Mouse (Mus musculus) 3T3-L1 (cell line): Measurements from ENCODE around the gene H2al1j.
"Not testable (repeated sequence)": the region's sequence is repeated elsewhere in the genome, so short reads cannot be mapped to it uniquely, and the experiment has no call there.

Source experiments
- DNase-seq: peaks from one replicate; pipeline ENCODE4 v3.0.0-alpha.2; 2015; ENCODE audit warnings: low read depth, low spot score

The H2al1j gene

GRCm38 (mm10) chrX:11327522-11327921 is at the start of gene H2al1j:
TSS of gene H2al1j (plus strand) at chrX:11327822.
- not testable (repeated sequence) for DNase-seq

- DNase-seq: no peak
Measured at GRCm38 (mm10) chrX:11280741-11281140, 46.9 kb upstream of the H2al1j start.

GRCm38 (mm10) chrX:11288306-11288882 is 39.2 kb upstream of the H2al1j start:
- no peak for DNase-seq

- peak; percentile 2 for DNase-seq
Measured at GRCm38 (mm10) chrX:11289244-11289643, 38.4 kb upstream of the H2al1j start.

- DNase-seq: not testable (repeated sequence)
Measured at GRCm38 (mm10) chrX:11298957-11299356, 28.7 kb upstream of the H2al1j start, which contains the start of gene H2al1a. TSS of gene H2al1a (plus strand) at chrX:11299257.

- DNase-seq: not testable (repeated sequence)
Measured at GRCm38 (mm10) chrX:11302132-11302531, 25.5 kb upstream of the H2al1j start, which contains the start of gene H2al1b. TSS of gene H2al1b (plus strand) at chrX:11302432.

GRCm38 (mm10) chrX:11305355-11305754 is 22.3 kb upstream of the H2al1j start, which contains the start of gene H2al1c:
TSS of gene H2al1c (plus strand) at chrX:11305655.
- not testable (repeated sequence) for DNase-seq

GRCm38 (mm10) chrX:11308524-11308923 is 19.1 kb upstream of the H2al1j start, which contains the start of gene H2al1d:
TSS of gene H2al1d (plus strand) at chrX:11308824.
- not testable (repeated sequence) for DNase-seq

GRCm38 (mm10) chrX:11311634-11312033 is 16.0 kb upstream of the H2al1j start, which contains the start of gene H2al1e:
TSS of gene H2al1e (plus strand) at chrX:11311934.
- DNase-seq: not testable (repeated sequence)

GRCm38 (mm10) chrX:11314858-11315257 is 12.8 kb upstream of the H2al1j start, which contains the start of gene H2al1f:
TSS of gene H2al1f (plus strand) at chrX:11315158.
- not testable (repeated sequence) for DNase-seq

- not testable (repeated sequence) for DNase-seq
Measured at GRCm38 (mm10) chrX:11317956-11318355, 9.7 kb upstream of the H2al1j start, which contains the start of gene H2al1g. TSS of gene H2al1g (plus strand) at chrX:11318256.

- not testable (repeated sequence) for DNase-seq
Measured at GRCm38 (mm10) chrX:11321192-11321591, 6.4 kb upstream of the H2al1j start, which contains the start of gene H2al1h. TSS of gene H2al1h (plus strand) at chrX:11321492.

GRCm38 (mm10) chrX:11324359-11324758 is 3.3 kb upstream of the H2al1j start, which contains the start of gene H2al1i:
TSS of gene H2al1i (plus strand) at chrX:11324659.
- DNase-seq: not testable (repeated sequence)

- DNase-seq: no peak
Measured at GRCm38 (mm10) chrX:11345762-11346161, 18.1 kb downstream of the H2al1j start.

- DNase-seq: no peak
Measured at GRCm38 (mm10) chrX:11346756-11347155, 19.1 kb downstream of the H2al1j start.

- no peak for DNase-seq
Measured at GRCm38 (mm10) chrX:11360823-11361222, 33.2 kb downstream of the H2al1j start.

GRCm38 (mm10) chrX:11361261-11361660 is 33.6 kb downstream of the H2al1j start:
- DNase-seq: peak; percentile 33

GRCm38 (mm10) chrX:11363890-11364289 is 36.3 kb downstream of the H2al1j start:
- no peak for DNase-seq

GRCm38 (mm10) chrX:11365151-11365550 is 37.5 kb downstream of the H2al1j start:
- no peak for DNase-seq
